Mouse (Mus musculus): ENCODE measurements around the gene Tex29. TPM values are rescaled to one million over a fixed set of nuclear protein-coding genes. Genes with fewer than 3 reads are reported as not detected.

Tex29 gene
- not detected for total RNA-seq (2021)
- long read RNA-seq, experiment 1 = 0 reads
- long read RNA-seq, experiment 2 = 0 reads

DNA sequence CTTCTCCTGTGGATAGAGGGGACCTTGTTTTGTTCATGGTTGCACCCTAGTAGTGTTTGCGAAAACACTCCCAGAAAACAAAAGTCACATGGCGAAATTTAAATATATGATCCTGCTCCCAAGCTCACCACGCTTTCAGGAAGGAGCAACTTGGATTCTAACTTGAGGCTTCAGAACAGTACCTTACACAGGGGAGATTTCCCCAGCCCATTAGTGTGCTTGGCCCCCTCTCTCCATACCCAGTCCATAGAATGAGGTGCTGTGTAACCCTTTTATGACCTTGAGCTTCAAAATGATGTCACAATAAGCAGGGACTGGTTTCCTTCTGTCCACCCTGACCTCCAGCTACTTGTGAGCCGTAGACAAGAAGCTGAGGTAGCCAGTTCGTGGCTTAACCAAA, at the start of gene Tex29:
TSS of gene Tex29 (plus strand) at position 301 of the 400 bp plus-strand sequence.
- no peak for DNase-seq (ENCODE audit: low spot score)

DNA sequence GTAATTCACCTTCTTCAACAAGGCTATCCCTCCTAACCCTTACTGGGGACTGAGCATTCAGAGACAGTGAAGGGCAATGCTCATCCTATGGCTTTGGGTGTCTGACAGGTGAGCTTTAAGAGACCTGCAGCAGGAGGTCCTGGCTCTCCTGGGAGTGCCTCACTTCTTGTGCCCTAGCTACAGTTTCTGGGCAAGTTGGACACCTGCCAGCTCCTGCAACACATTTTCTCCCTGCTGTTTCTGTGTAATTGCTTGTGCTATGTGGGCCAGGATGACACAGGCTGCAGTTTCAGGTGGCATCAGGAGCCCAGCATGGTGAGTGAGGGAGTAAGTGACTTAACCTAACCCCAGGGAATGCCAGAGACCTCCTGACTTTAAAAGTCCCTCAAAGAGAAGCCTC, 45.3 kb upstream of the Tex29 start:
- no peak for DNase-seq (ENCODE audit: low spot score)

GRCm38 (mm10) chr8:11797128-11797527, 43.1 kb upstream of the Tex29 start:
- no peak for DNase-seq (ENCODE audit: low spot score)

DNA sequence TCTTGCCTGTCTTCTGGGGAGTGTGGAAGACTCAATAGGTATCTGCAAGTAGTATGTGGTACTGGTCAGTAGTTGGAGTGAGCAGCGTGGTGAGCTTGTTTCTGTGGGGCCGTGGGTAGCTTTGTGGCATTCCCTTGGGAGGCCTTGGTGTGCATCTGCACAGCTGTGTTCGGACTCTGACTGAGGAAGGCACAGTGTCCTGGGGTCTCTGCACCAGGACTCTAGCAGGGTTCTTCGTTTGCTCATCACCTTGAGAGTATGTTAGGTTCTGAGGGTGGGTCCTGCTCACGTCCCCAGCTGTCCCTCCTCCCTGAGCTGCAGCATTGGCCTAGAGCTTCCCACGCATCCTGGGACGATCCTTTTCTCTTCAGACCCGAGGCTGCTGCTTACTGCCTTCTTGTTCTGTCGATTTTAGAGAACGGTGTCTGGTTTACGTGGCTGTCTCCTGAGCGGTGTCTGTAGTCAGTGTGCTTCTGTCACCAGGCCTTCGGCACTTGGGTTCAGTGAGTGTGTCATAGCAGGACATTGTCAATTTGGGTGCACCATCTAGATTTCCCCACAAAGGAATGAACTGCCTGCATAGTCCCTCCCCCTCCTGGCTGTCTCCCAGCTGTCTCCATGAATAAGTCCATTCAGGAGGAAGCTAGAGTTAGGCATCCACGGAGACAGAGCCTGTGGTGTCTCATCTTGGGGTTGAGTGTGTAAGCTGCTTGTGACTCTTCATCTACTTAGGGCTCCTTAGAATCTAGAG, 42.4 kb upstream of the Tex29 start:
- DNase-seq (ENCODE audit: low spot score) = no peak

DNA sequence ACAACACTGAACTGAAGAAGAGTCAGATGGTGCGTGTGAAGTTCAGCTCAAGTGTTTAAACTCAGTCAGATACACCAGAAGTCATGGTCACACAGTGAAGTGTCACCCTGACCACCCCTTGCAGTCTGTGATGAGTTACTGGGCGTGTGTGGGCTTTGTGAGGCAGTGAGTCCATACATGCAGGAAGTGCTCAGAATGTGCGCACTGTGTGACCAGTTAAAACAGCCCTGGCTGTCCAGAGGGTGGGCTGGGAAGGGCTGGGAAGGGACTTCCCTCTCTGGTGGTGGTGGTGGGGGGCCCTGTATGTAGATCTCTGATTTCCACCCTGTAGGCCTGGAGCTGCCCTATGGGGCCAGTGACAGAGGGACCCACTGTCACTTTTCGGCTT, 41.8 kb upstream of the Tex29 start:
- DNase-seq (ENCODE audit: low spot score) = no peak

GRCm38 (mm10) chr8:11799098-11799497, 41.2 kb upstream of the Tex29 start:
- no peak for DNase-seq (ENCODE audit: low spot score)

- no peak for DNase-seq (ENCODE audit: low spot score)
Measured at GRCm38 (mm10) chr8:11800481-11800880, 39.8 kb upstream of the Tex29 start.

DNA sequence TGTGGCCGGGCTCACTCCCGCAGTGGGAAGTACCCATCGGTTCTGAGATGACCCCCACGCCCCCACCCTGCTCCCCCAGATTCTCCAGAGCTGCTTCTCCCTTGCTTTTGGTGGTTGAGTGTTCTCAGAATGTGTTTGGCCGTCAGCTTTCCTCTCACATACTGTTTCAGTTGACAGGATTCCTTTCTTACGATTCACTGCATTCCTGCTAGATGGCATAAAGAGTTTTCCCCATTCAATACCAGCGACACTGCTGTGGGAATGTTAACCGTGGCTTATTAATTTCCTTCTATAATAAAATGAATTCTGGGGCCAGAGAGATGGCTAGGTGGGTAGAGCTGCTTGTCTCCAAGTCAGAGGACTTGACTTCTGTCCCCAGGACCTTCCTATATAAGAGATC, 38.7 kb upstream of the Tex29 start:
- no peak for DNase-seq (ENCODE audit: low spot score)

- DNase-seq (ENCODE audit: low spot score) = no peak
Measured at GRCm38 (mm10) chr8:11804914-11805313, 35.4 kb upstream of the Tex29 start.

- DNase-seq (ENCODE audit: low spot score) = no peak
Measured at GRCm38 (mm10) chr8:11806252-11806651, 34.0 kb upstream of the Tex29 start.

GRCm38 (mm10) chr8:11807361-11807760, 32.9 kb upstream of the Tex29 start:
- peak; percentile 36 for DNase-seq (ENCODE audit: low spot score)

DNA sequence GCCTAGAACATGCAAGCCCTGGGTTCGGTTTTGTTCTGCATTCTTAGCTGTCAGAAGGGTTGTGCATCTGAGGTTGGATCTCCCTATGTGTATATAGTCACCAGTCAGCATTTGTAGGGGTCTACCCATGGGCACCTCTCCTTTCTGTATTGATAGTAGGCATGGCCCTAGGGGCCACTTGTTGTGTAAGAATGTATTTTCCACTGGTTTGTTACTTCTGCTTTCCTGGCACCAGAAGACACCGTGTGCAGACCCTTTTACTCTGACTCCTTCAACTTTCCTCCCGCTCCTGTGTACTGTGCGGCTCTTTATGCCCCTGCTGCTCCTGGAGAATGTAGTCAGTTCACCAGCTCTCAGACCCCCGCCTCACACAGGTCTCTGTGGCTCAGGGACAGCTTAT, 32.2 kb upstream of the Tex29 start:
- no peak for DNase-seq (ENCODE audit: low spot score)

DNA sequence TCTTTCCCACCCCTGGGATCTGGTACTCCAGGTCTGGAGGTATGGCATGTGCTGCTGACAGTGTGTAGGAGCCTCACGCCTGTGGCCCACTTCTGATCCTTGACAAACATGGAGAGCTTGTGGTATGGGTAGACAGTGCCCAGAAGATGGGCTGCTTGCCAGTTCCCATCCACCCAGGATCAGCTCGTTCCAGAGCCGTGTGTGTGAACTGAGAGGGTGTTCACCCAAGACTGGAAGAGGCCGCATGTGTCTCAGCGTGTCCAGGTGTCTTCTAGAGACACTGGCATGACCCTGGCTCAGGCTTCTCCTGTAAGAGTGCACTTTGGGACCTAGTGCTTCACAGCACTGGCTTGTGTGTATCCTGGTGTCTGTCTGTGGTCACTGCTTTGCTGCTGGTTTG, 29.8 kb upstream of the Tex29 start:
- DNase-seq (ENCODE audit: low spot score) = no peak

GRCm38 (mm10) chr8:11813801-11814200, 26.5 kb upstream of the Tex29 start:
- no peak for DNase-seq (ENCODE audit: low spot score)

- no peak for DNase-seq (ENCODE audit: low spot score)
Measured at GRCm38 (mm10) chr8:11815206-11815605, 25.1 kb upstream of the Tex29 start.

- no peak for DNase-seq (ENCODE audit: low spot score)
Measured at GRCm38 (mm10) chr8:11820136-11820535, 20.1 kb upstream of the Tex29 start.

DNA sequence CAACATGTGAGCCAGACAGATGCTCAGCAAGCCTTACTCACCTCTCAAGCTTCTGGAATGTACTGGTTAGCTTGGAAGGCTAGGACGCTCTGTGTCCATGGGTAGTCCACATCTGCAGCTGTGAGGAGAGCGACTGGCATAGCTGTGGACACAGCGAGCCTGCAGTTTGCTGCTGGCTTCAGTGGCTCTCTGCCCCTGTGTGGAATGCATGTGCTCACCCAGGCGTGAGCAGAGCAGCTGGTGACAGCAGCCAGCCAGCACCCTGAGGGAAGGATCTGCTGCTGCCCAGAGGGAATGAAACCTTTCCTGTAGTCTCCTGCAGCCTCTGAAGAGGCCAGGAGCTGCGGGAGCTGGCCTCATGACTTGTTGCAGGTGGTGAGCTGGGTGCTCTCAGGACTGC, 19.7 kb upstream of the Tex29 start:
- no peak for DNase-seq (ENCODE audit: low spot score)

DNA sequence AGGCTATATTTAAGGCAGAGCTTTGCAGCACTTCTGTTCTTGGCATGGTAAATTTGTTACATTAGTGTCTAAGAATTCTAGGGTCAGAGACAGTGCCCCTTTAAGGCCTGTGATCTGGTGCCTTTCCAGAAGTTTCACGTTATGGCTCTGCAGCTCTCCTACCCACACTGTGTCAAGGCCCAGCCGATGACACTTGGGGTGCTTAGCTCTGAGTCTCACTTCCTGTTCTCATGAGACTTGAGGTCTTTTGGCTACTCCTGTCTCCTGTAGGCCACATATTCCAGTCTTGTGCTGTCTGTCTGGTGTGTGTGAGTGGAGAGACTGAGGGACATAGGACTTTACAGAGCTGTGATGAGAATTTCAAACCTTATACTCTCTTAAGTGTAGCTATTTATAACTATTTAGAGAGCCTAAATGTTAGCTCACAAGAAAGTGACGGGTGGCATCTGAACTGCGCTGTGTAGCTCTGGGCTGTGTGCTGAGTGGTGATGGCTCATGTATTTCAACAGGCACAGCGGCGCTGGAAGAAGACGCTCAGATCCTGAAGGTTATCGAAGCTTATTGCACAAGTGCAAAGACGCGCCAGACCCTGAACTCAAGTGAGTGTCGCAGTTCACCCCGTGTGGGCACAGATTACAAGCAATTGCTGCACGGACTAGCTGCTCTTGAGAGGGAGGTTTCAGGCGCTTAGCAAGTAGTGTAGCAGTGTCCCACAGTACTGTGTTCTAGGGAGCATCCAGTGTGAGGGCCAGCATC, 18.6 kb upstream of the Tex29 start:
- DNase-seq (ENCODE audit: low spot score) = no peak

DNA sequence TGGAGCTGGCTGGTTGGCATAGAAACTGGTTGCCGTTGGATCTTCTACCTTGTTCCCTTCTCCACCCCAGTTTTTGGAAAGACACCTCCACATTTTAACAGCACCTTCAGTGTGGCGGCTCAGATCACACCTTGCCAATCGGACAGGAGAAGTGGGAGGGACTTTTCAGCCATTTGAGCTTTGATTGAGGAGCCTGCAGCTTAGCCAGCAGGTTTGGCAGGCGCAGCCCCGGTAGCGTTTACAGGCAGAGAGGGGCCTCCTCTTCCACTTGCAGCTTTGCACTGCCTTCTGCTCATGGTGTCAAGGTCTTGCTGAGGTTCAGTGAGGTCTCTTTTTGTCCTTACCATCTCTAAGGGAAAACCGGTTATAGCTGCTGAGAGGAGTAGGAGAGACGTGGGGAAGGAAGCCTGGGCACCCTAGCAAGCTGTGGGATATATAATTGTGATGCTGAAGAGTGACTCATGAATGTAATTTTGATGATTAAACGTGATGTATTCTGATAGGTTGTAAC, 17.7 kb upstream of the Tex29 start:
- DNase-seq (ENCODE audit: low spot score) = no peak

DNA sequence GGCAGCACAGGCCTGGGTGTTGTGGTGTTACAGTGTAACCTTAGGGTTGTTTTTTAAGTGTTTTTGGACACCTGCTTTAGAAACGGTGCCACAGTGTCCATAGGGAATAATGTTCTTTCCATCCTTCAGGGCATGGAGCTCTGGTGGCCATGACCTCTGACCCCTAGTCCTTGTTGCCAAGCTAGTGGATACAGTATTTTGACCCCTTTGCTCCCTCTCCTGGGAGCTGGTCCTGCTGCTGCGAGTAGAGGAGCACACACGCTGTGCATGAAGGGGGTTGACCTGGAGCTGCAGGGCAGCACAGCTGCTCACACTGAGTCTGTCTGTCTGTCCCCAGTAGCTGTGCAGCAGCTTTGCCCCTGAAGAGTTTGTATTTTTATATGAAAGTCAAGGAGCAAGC, 14.5 kb upstream of the Tex29 start:
- DNase-seq (ENCODE audit: low spot score) = no peak

- no peak for DNase-seq (ENCODE audit: low spot score)
Measured at GRCm38 (mm10) chr8:11827312-11827711, 13.0 kb upstream of the Tex29 start.

DNA sequence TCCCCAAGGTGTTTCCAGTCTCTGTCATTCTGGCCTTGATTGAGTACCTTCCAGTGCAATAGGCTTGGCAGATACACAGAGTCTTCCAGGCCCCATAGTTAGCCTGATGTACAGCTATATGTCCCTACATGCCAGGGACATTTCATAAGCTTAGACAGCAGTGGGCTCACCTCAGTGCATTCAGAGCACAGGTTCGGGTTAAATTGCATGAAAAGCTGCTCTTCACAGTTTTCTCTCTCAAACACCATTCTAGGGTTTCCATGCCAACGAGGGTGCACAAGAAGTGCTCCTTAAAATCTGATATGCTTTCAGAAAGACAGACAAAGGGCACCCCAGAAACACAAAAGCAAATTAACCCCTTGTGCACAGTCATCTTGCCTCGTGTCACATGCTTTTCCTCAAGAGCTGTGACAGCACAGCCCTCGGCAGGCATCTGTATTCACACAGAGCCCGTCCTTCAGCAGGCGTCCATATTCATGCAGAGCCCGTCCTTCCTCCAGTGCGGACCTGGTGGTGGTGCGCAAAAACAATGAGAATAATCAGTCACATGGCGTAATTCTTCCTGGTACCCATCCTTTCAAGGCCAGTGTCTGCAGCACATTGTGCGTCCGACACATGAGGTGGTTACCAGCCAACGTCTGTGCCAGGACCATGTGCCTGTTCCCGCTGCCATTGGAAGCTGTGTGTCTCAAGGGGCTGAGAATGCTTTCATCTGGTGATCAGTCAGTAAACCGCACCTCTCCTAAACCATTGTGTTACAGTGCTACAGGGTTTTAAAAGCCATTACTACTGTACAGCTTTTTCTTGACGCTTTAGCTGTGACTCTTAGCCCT, 9.8 kb upstream of the Tex29 start:
- DNase-seq (ENCODE audit: low spot score) = no peak
